Mouse (Mus musculus): ENCODE results near the gene Raet1e. TPM values are rescaled to one million over a fixed set of nuclear protein-coding genes. Genes with fewer than 3 reads are reported as not detected.
"Not testable (repeated sequence)": the region's sequence is repeated elsewhere in the genome, so short reads cannot be mapped to it uniquely, and the experiment has no call there.

The Raet1e gene
- polyA plus RNA-seq, 1 experiment from 2014 or later: 1.0 TPM

DNA sequence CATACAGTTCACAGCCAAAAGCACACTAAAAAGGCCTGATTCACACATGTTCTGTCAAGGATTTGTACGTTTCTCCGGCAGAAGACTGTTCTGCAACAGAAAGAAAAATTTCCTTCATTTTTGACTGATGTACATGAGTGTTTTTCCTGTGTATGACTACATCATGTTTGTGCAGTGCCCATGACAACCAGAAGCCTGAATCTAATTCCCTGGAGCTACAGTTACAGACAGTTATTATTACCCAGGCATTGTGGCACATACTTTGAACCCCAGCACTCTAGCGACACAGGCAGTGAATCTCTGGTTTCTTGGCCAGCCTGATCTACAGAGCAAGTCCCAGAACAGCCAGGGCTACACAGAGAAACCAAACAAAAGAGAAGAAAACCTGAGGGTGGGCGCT lies 147.4 kb downstream of the Raet1e start:
- no peak overlapping the region for H3K4me2 ChIP-seq (replicated peaks; ENCODE audit: low read depth)
- ATAC-seq: no peak
- H3K27me3 ChIP-seq (replicated peaks; ENCODE audit: control insufficient read depth, insufficient read depth, low read length): no peaks in the 10 kb centered on the region
- H3K9me3 ChIP-seq (ENCODE audit: control insufficient read depth): no peaks in the 10 kb centered on the region
- TF ChIP-seq CTCF (IDR thresholded peaks at IDR 0.05; ENCODE audit: low read depth): no peak
- H3K36me3 ChIP-seq (ENCODE audit: control insufficient read depth, insufficient read depth): no peaks in the 10 kb centered on the region
- 78% methylated on average over 4 of the region's 4 CpGs for WGBS
- no peaks in the 10 kb centered on the region for H3K4me1 ChIP-seq (replicated peaks; ENCODE audit: control insufficient read depth, insufficient read depth, low read length)
- no peak overlapping the region for H3K27ac ChIP-seq (ENCODE audit: low read depth, low read length)
- H3K9ac ChIP-seq (ENCODE audit: low read depth, low read length): no peak overlapping the region
- H3K4me3 ChIP-seq (ENCODE audit: low read depth, low read length): no peak overlapping the region

- no peak for TF ChIP-seq CTCF (IDR thresholded peaks at IDR 0.05; ENCODE audit: low read depth)
- no peak overlapping the region for H3K9ac ChIP-seq (ENCODE audit: low read depth, low read length)
- H3K27ac ChIP-seq (ENCODE audit: low read depth, low read length): no peak overlapping the region
- H3K4me2 ChIP-seq (replicated peaks; ENCODE audit: low read depth): no peak overlapping the region
- H3K27me3 ChIP-seq (replicated peaks; ENCODE audit: control insufficient read depth, insufficient read depth, low read length): no peaks in the 10 kb centered on the region
- no peak overlapping the region for H3K4me3 ChIP-seq (ENCODE audit: low read depth, low read length)
- 46% methylated on average over 4 of the region's 4 CpGs for WGBS
- no peaks in the 10 kb centered on the region for H3K4me1 ChIP-seq (replicated peaks; ENCODE audit: control insufficient read depth, insufficient read depth, low read length)
- ATAC-seq: no peak
- H3K36me3 ChIP-seq (ENCODE audit: control insufficient read depth, insufficient read depth): no peaks in the 10 kb centered on the region
- H3K9me3 ChIP-seq (ENCODE audit: control insufficient read depth): no peaks in the 10 kb centered on the region
Measured at GRCm38 (mm10) chr10:22306452-22306851, 148.1 kb downstream of the Raet1e start.

GRCm38 (mm10) chr10:22308221-22308620 lies 149.9 kb downstream of the Raet1e start:
- 67% methylated on average over 1 of the region's 1 CpGs for WGBS
- Histone ChIP-seq H3K4me3 (ENCODE audit: low read depth, low read length) (no peak overlapping the region), H3K4me1 (replicated peaks; ENCODE audit: control insufficient read depth, insufficient read depth, low read length) (no peaks in the 10 kb centered on the region), H3K27me3 (replicated peaks; ENCODE audit: control insufficient read depth, insufficient read depth, low read length) (no peaks in the 10 kb centered on the region), H3K9ac (ENCODE audit: low read depth, low read length) (no peak overlapping the region), H3K9me3 (ENCODE audit: control insufficient read depth) (no peaks in the 10 kb centered on the region), H3K36me3 (ENCODE audit: control insufficient read depth, insufficient read depth) (no peaks in the 10 kb centered on the region), H3K27ac (ENCODE audit: low read depth, low read length) (no peak overlapping the region), H3K4me2 (replicated peaks; ENCODE audit: low read depth) (no peak overlapping the region)
- ATAC-seq: no peak
- no peak for TF ChIP-seq CTCF (IDR thresholded peaks at IDR 0.05; ENCODE audit: low read depth)

DNA sequence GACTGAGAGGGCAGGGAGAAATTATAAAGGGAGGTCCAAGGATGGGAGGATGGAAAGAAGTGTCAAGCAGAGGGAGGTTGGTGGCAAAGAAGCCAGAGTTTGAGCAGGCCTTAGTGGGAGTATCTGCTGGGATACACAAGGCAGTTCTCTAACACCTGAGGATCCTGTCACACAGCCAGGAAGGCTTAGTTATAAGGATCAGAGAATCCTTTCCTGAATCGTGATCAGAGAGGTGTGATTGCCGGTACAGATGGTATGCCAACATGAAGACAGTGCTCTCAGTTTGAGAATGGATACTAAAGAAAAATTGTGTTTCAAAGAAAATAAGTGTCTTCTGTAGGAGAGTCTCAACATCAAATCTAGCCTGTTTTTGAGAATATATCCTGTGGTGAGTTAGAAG lies 164.5 kb downstream of the Raet1e start:
- no peaks in the 10 kb centered on the region for H3K9me3 ChIP-seq (ENCODE audit: control insufficient read depth)
- no peak overlapping the region for H3K9ac ChIP-seq (ENCODE audit: low read depth, low read length)
- no peaks in the 10 kb centered on the region for H3K4me1 ChIP-seq (replicated peaks; ENCODE audit: control insufficient read depth, insufficient read depth, low read length)
- no peak for TF ChIP-seq CTCF (IDR thresholded peaks at IDR 0.05; ENCODE audit: low read depth)
- no peaks in the 10 kb centered on the region for H3K36me3 ChIP-seq (ENCODE audit: control insufficient read depth, insufficient read depth)
- H3K4me2 ChIP-seq (replicated peaks; ENCODE audit: low read depth): no peak overlapping the region
- no peak overlapping the region for H3K27ac ChIP-seq (ENCODE audit: low read depth, low read length)
- no peaks in the 10 kb centered on the region for H3K27me3 ChIP-seq (replicated peaks; ENCODE audit: control insufficient read depth, insufficient read depth, low read length)
- H3K4me3 ChIP-seq (ENCODE audit: low read depth, low read length): no peak overlapping the region
- WGBS: 84% methylated on average over 2 of the region's 2 CpGs
- ATAC-seq: no peak

- H3K9ac ChIP-seq (ENCODE audit: low read depth, low read length); H3K27me3 ChIP-seq (replicated peaks; ENCODE audit: control insufficient read depth, insufficient read depth, low read length); ATAC-seq; H3K36me3 ChIP-seq (ENCODE audit: control insufficient read depth, insufficient read depth); H3K4me1 ChIP-seq (replicated peaks; ENCODE audit: control insufficient read depth, insufficient read depth, low read length); H3K27ac ChIP-seq (ENCODE audit: low read depth, low read length); H3K4me3 ChIP-seq (ENCODE audit: low read depth, low read length); H3K4me2 ChIP-seq (replicated peaks; ENCODE audit: low read depth); H3K9me3 ChIP-seq (ENCODE audit: control insufficient read depth): not testable (repeated sequence)
- 66% methylated on average over 4 of the region's 4 CpGs for WGBS
Measured at GRCm38 (mm10) chr10:22345721-22346120, 187.4 kb downstream of the Raet1e start.

DNA sequence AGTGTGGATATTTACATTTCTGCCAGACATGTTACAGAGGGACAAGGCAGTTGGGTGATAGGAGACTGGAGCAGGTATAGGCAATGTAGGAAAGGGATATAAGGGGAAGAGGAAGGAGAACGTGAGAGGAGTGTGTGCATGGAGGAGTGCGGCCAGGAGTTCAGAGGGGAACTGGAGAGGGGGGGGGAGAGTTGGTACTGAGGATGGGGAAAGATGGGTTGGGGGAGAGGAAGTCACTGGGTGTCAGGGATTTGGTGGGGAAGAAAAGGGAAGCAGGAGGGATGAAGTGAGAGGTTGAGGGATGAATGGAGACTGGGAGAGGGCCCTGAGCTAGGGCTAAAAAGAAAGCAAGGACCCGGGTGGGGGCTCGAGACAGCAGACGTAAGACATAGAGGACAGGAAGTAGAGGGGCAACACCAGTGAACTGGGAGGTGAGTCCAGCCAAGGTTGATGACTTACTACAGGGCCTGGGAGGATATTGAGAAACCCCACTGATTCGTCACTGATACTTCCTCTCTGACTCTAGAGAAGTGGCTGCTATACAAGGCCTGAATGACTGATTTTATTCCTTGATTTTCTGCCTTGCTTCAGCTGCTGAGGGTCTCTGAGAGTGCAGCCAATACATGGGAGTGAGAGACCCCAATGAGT lies 195.3 kb downstream of the Raet1e start:
- not testable (repeated sequence) for H3K9ac ChIP-seq (ENCODE audit: low read depth, low read length); H3K36me3 ChIP-seq (ENCODE audit: control insufficient read depth, insufficient read depth); H3K27ac ChIP-seq (ENCODE audit: low read depth, low read length); H3K4me3 ChIP-seq (ENCODE audit: low read depth, low read length); H3K9me3 ChIP-seq (ENCODE audit: control insufficient read depth); H3K4me1 ChIP-seq (replicated peaks; ENCODE audit: control insufficient read depth, insufficient read depth, low read length); ATAC-seq; H3K4me2 ChIP-seq (replicated peaks; ENCODE audit: low read depth); H3K27me3 ChIP-seq (replicated peaks; ENCODE audit: control insufficient read depth, insufficient read depth, low read length)
- 75% methylated on average over 5 of the region's 6 CpGs for WGBS

DNA sequence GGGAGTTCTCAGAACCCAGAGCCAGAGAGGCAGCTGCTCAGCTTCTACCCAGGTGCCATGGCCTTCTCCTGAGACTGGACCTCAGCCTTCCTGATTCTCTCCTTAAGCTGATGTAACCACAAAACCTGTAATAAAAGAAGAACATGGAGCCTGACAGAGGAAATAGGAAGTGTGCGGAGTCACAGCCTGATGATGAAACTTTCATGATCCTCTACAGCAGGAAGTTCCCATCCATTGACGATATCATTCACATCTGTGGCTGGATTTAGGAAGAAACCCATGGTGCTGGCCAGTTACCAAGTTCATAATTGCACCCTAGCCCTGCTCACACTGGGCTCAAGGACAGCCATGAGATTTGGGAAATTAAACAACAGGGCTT lies 195.8 kb downstream of the Raet1e start:
- not testable (repeated sequence) for H3K4me1 ChIP-seq (replicated peaks; ENCODE audit: control insufficient read depth, insufficient read depth, low read length); H3K4me3 ChIP-seq (ENCODE audit: low read depth, low read length); H3K9me3 ChIP-seq (ENCODE audit: control insufficient read depth); H3K27me3 ChIP-seq (replicated peaks; ENCODE audit: control insufficient read depth, insufficient read depth, low read length); ATAC-seq; H3K27ac ChIP-seq (ENCODE audit: low read depth, low read length); H3K4me2 ChIP-seq (replicated peaks; ENCODE audit: low read depth); H3K36me3 ChIP-seq (ENCODE audit: control insufficient read depth, insufficient read depth); H3K9ac ChIP-seq (ENCODE audit: low read depth, low read length)
- WGBS: 81% methylated on average over 2 of the region's 2 CpGs

- H3K36me3 ChIP-seq (ENCODE audit: control insufficient read depth, insufficient read depth); H3K27me3 ChIP-seq (replicated peaks; ENCODE audit: control insufficient read depth, insufficient read depth, low read length); H3K4me1 ChIP-seq (replicated peaks; ENCODE audit: control insufficient read depth, insufficient read depth, low read length); H3K4me3 ChIP-seq (ENCODE audit: low read depth, low read length); H3K27ac ChIP-seq (ENCODE audit: low read depth, low read length); H3K9me3 ChIP-seq (ENCODE audit: control insufficient read depth); ATAC-seq; H3K9ac ChIP-seq (ENCODE audit: low read depth, low read length); H3K4me2 ChIP-seq (replicated peaks; ENCODE audit: low read depth): not testable (repeated sequence)
- WGBS: 83% methylated on average over 1 of the region's 1 CpGs
Measured at GRCm38 (mm10) chr10:22357373-22357772, 199.0 kb downstream of the Raet1e start.

- H3K36me3 ChIP-seq (ENCODE audit: control insufficient read depth, insufficient read depth); ATAC-seq; H3K4me1 ChIP-seq (replicated peaks; ENCODE audit: control insufficient read depth, insufficient read depth, low read length); H3K9me3 ChIP-seq (ENCODE audit: control insufficient read depth); H3K27me3 ChIP-seq (replicated peaks; ENCODE audit: control insufficient read depth, insufficient read depth, low read length); H3K27ac ChIP-seq (ENCODE audit: low read depth, low read length); H3K9ac ChIP-seq (ENCODE audit: low read depth, low read length); H3K4me3 ChIP-seq (ENCODE audit: low read depth, low read length): not testable (repeated sequence)
- WGBS: 78% methylated on average over 3 of the region's 3 CpGs
- H3K4me2 ChIP-seq (replicated peaks; ENCODE audit: low read depth): peak within 1 kb of the TSS; percentile 48
Measured at GRCm38 (mm10) chr10:22360252-22360651, 201.9 kb downstream of the Raet1e start, which contains the start of gene Raet1d. TSS of gene Raet1d (plus strand) at chr10:22360552.

Data from intestine, postnatal 0 days (tissue).